Mouse (Mus musculus) megakaryocyte, embryonic 14.5 days (primary cell): ENCODE results near the gene Spata5. TPM values are rescaled to one million over a fixed set of nuclear protein-coding genes. Genes with fewer than 3 reads are reported as not detected.

Experiments used
- H3K27me3 ChIP-seq: replicated peaks from 2 replicates; pipeline ENCODE3; 2012; ENCODE audit warnings: inconsistent platforms
- H3K36me3 ChIP-seq: replicated peaks from 2 replicates; pipeline ENCODE3; 2012; ENCODE audit warnings: low read length, inconsistent platforms, mixed read lengths
- H3K4me1 ChIP-seq: 2 replicates; pipeline ENCODE4 v1.6.1; 2012; ENCODE audit warnings: inconsistent platforms
- H3K4me3 ChIP-seq: replicated peaks from 2 replicates; pipeline ENCODE3; 2012; ENCODE audit warnings: moderate library complexity, mild to moderate bottlenecking, inconsistent platforms
- H3K9me3 ChIP-seq: 2 replicates; pipeline ENCODE4 v1.6.1; 2012; ENCODE audit warnings: inconsistent platforms
- FLI1 ChIP-seq: IDR thresholded peaks from 2 replicates; pipeline ENCODE4 v1.6.1; 2012; ENCODE audit warnings: low read length, inconsistent platforms, mixed read lengths
- GATA1 ChIP-seq: IDR thresholded peaks from 3 replicates; pipeline ENCODE4 v1.6.1; 2012; ENCODE audit warnings: mixed read lengths, low read length, inconsistent platforms, borderline replicate concordance
- polyA plus RNA-seq: library from polyadenylated mRNA; stranded (reverse); fragments of >175 nt; gene quantifications from 2 replicates; pipeline ENCODE4 v1.2.3, GENCODE M21; 2012; ENCODE audit warnings: low replicate concordance; ENCODE audit not compliant: insufficient read depth

The Spata5 gene
- polyA plus RNA-seq, 1 experiment = 3.3 TPM

GRCm38 (mm10) chr3:37604976-37605875 lies 185.5 kb downstream of the Spata5 start:
- Histone ChIP-seq H3K9me3 (peaks cover 27% of the 10 kb centered on the region), H3K4me3 (no peak overlapping the region), H3K4me1 (peaks cover 24% of the 10 kb centered on the region), H3K36me3 (no peaks in the 10 kb centered on the region), H3K27me3 (peaks cover 31% of the 10 kb centered on the region)
- no peak for TF ChIP-seq FLI1
- TF ChIP-seq GATA1 = no peak

- Histone ChIP-seq H3K27me3 (peaks cover 29% of the 10 kb centered on the region), H3K9me3 (peaks cover 29% of the 10 kb centered on the region), H3K36me3 (no peaks in the 10 kb centered on the region), H3K4me1 (peaks cover 27% of the 10 kb centered on the region), H3K4me3 (peak overlapping the region; percentile 31)
- TF ChIP-seq GATA1 (no peak), FLI1 (no peak)
These were observed 186.2 kb downstream of the Spata5 start for GRCm38 (mm10) chr3:37605876-37606238.

GRCm38 (mm10) chr3:37608926-37609325 lies 189.2 kb downstream of the Spata5 start:
- H3K9me3 ChIP-seq = peaks cover 29% of the 10 kb centered on the region
- H3K4me1 ChIP-seq = peaks cover 23% of the 10 kb centered on the region
- peaks cover 16% of the 10 kb centered on the region for H3K27me3 ChIP-seq
- no peaks in the 10 kb centered on the region for H3K36me3 ChIP-seq
- no peak for TF ChIP-seq FLI1
- TF ChIP-seq GATA1 = no peak
- H3K4me3 ChIP-seq = no peak overlapping the region

- Histone ChIP-seq H3K36me3 (no peaks in the 10 kb centered on the region), H3K4me1 (peaks cover 16% of the 10 kb centered on the region), H3K9me3 (peaks cover 29% of the 10 kb centered on the region), H3K4me3 (no peak overlapping the region), H3K27me3 (peaks cover 21% of the 10 kb centered on the region)
- no peak for TF ChIP-seq FLI1
- no peak for TF ChIP-seq GATA1
These were observed 191.0 kb downstream of the Spata5 start for GRCm38 (mm10) chr3:37610670-37611069.

- no peak for TF ChIP-seq GATA1
- no peak for TF ChIP-seq FLI1
These were observed 194.0 kb downstream of the Spata5 start for GRCm38 (mm10) chr3:37613722-37614121.

GRCm38 (mm10) chr3:37614878-37615650 lies 195.4 kb downstream of the Spata5 start:
- Histone ChIP-seq H3K9me3 (peaks cover 3% of the 10 kb centered on the region; the same call in 1 of the 2 replicates), H3K27me3 (peaks cover 25% of the 10 kb centered on the region), H3K4me1 (peaks cover 19% of the 10 kb centered on the region), H3K36me3 (no peaks in the 10 kb centered on the region), H3K4me3 (no peak overlapping the region)
- no peak for TF ChIP-seq GATA1
- no peak for TF ChIP-seq FLI1

More at GRCm38 (mm10) chr3:37613722-37614121, 194.0 kb downstream of the Spata5 start:
- peaks cover 25% of the 10 kb centered on the region for H3K27me3 ChIP-seq
- H3K36me3 ChIP-seq = no peaks in the 10 kb centered on the region
- H3K4me3 ChIP-seq = no peak overlapping the region
- peaks cover 19% of the 10 kb centered on the region for H3K4me1 ChIP-seq
- H3K9me3 ChIP-seq = peaks cover 7% of the 10 kb centered on the region; the same call in 1 of the 2 replicates

- Histone ChIP-seq H3K27me3 (peaks cover 25% of the 10 kb centered on the region), H3K4me3 (peak overlapping the region; percentile 73), H3K36me3 (no peaks in the 10 kb centered on the region), H3K4me1 (peaks cover 14% of the 10 kb centered on the region), H3K9me3 (no peaks in the 10 kb centered on the region; the same call in 1 of the 2 replicates)
- no peak for TF ChIP-seq FLI1
- no peak for TF ChIP-seq GATA1
These were observed 197.2 kb downstream of the Spata5 start for GRCm38 (mm10) chr3:37616586-37617547.

Other genes with a start within 250 kb of the Spata5 start
- gene Il21, start 187.3 kb upstream of the Spata5 start, polyA plus RNA-seq = not detected in 2 replicates
- not detected in 2 replicates for gene Bbs12, start 107.3 kb upstream of the Spata5 start, polyA plus RNA-seq
- 7.8 TPM in 1 of 2 replicates, not detected in the other for gene Cetn4, start 107.2 kb upstream of the Spata5 start, polyA plus RNA-seq
- gene Fgf2, start 71.5 kb upstream of the Spata5 start, polyA plus RNA-seq = not detected in 2 replicates
- gene Nudt6, start 315 bp downstream of the Spata5 start, polyA plus RNA-seq = 11.3 and 12.7 TPM in 2 replicates
- 7.7 and 11.5 TPM in 2 replicates for gene Spry1, start 220.1 kb downstream of the Spata5 start, polyA plus RNA-seq